Mouse (Mus musculus) midbrain, postnatal 0 days (tissue): Measurements from ENCODE around the gene Vmn2r46. TPM values are rescaled to one million over a fixed set of nuclear protein-coding genes. Genes with fewer than 3 reads are reported as not detected.
"Not testable (repeated sequence)": the region's sequence is repeated elsewhere in the genome, so short reads cannot be mapped to it uniquely, and the experiment has no call there.

Experiments used
- ATAC-seq: fragments of 200-750 bp; cut with Nextera tagmentation; 2 replicates; pipeline ENCODE4 v1.8.0; 2017; ENCODE audit warnings: moderate number of reproducible peaks, mild to moderate bottlenecking, moderate TSS enrichment, moderate library complexity; ENCODE audit not compliant: low FRiP score
- DNase-seq: peaks from one replicate; pipeline ENCODE4 v3.0.0-alpha.2; 2015; ENCODE audit warnings: low spot score
- H3K27ac ChIP-seq: fragments of 300-500 bp; sonication (generic); 2 replicates; pipeline ENCODE4 v1.5.1; 2014; ENCODE audit warnings: low read depth, mild to moderate bottlenecking, low read length, mixed read lengths
- H3K27me3 ChIP-seq: fragments of 300-500 bp; sonication (generic); 2 replicates; pipeline ENCODE4 v1.6.1; 2014; ENCODE audit warnings: low read length, control low read depth, mixed read lengths; ENCODE audit not compliant: insufficient read depth
- H3K36me3 ChIP-seq: fragments of 300-500 bp; sonication (generic); 2 replicates; pipeline ENCODE4 v1.6.1; 2014; ENCODE audit warnings: low read length, control low read depth, mixed read lengths; ENCODE audit not compliant: insufficient read depth
- H3K4me1 ChIP-seq: fragments of 300-500 bp; sonication (generic); 2 replicates; pipeline ENCODE4 v1.6.1; 2014; ENCODE audit warnings: mild to moderate bottlenecking, control low read depth, antibody characterized with exemption, low read length, mixed read lengths; ENCODE audit not compliant: insufficient read depth
- H3K4me2 ChIP-seq: fragments of 300-500 bp; sonication (generic); 2 replicates; pipeline ENCODE4 v1.6.1; 2014; ENCODE audit warnings: low read depth, mild to moderate bottlenecking, low read length, mixed read lengths; ENCODE audit not compliant: poor library complexity, severe bottlenecking
- H3K4me3 ChIP-seq: fragments of 300-500 bp; sonication (generic); 2 replicates; pipeline ENCODE4 v1.5.1; 2014; ENCODE audit warnings: low read depth, mild to moderate bottlenecking, low read length, moderate library complexity
- H3K9ac ChIP-seq: fragments of 300-500 bp; sonication (generic); replicated peaks from 2 replicates; pipeline ENCODE4 v1.6.1; 2014; ENCODE audit warnings: mild to moderate bottlenecking, low read length, moderate library complexity, mixed read lengths; ENCODE audit not compliant: poor library complexity, severe bottlenecking
- H3K9me3 ChIP-seq: fragments of 300-500 bp; sonication (generic); 2 replicates; pipeline ENCODE4 v1.6.1; 2016; ENCODE audit warnings: low read length, control low read depth
- WGBS: fragments of 180-500 bp; shearing (Covaris S2); extraction: QIAGEN DNeasy Blood & Tissue Kit; methylation state at CpG from one replicate; pipeline ENCODE4 v1.1.7; 2014; 5-methylcytosine and 5-hydroxymethylcytosine counted together
- polyA plus RNA-seq: library from polyadenylated mRNA; unstranded; fragments of >200 nt; fragmentation: Nextera tagmentation; extraction: Ambion mirVana; gene quantifications from 2 replicates; pipeline ENCODE4 v1.2.1, GENCODE M21; 2015
- total RNA-seq: library from RNA; depleted of rRNA; stranded (reverse); fragments of >200 nt; gene quantifications from 2 replicates; pipeline ENCODE4 v1.2.3, GENCODE M21; 2014; rRNA removed

Gene Vmn2r46
- not detected in 2 replicates for total RNA-seq
- polyA plus RNA-seq = not detected in 2 replicates

DNA sequence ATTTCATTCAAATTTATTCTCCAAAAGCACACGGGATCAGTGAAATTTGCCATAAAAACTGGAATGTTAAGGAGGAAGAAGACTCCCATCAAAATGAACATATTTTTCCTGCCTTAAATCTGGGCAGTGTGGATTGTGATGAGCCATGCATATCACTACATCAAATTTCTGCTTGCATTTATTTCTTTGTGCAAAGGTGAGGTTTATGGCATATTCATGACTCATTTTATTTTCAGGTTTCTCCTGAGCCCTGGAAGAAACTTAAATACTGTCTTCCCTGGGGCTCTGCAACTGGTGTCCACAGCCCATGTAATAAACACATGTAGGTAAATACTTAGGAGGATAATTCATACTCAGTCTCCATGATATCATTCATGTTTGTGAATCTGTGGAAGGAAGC lies at the start of gene Vmn2r46:
Gene Vmn2r46, minus strand, starts transcription at position 101 of the 400 bp plus-strand sequence.
- not testable (repeated sequence) for H3K4me1 ChIP-seq, H3K4me3 ChIP-seq, DNase-seq, H3K36me3 ChIP-seq, H3K27me3 ChIP-seq, H3K9ac ChIP-seq, ATAC-seq, H3K4me2 ChIP-seq, H3K27ac ChIP-seq, H3K9me3 ChIP-seq
- WGBS = no CpG with 5 or more reads among the region's 1 CpGs

Other genes with a start within 250 kb of the Vmn2r46 start
- not detected in 2 replicates for gene Vmn2r47, start 70.8 kb upstream of the Vmn2r46 start, total RNA-seq
- gene Vmn2r47, start 70.8 kb upstream of the Vmn2r46 start, polyA plus RNA-seq = not detected in 2 replicates
- not detected in 2 replicates for gene Vmn2r48, start 183.0 kb upstream of the Vmn2r46 start, total RNA-seq
- gene Vmn2r48, start 183.0 kb upstream of the Vmn2r46 start, polyA plus RNA-seq = not detected in 2 replicates
- not detected in 2 replicates for gene Vmn2r49, start 221.7 kb upstream of the Vmn2r46 start, total RNA-seq
- gene Vmn2r49, start 221.7 kb upstream of the Vmn2r46 start, polyA plus RNA-seq = not detected in 2 replicates